Mouse (Mus musculus) frontal cortex, adult (tissue): ENCODE measurements around the gene Crkl.
"Not testable (repeated sequence)": the region's sequence is repeated elsewhere in the genome, so short reads cannot be mapped to it uniquely, and the experiment has no call there.

Source experiments
- ATAC-seq: cut with Nextera tagmentation; 2 replicates; pipeline ENCODE4 v1.9.2; 2017; ENCODE audit warnings: mild to moderate bottlenecking, moderate library complexity, mixed read lengths; ENCODE audit not compliant: low TSS enrichment

Crkl gene

DNA sequence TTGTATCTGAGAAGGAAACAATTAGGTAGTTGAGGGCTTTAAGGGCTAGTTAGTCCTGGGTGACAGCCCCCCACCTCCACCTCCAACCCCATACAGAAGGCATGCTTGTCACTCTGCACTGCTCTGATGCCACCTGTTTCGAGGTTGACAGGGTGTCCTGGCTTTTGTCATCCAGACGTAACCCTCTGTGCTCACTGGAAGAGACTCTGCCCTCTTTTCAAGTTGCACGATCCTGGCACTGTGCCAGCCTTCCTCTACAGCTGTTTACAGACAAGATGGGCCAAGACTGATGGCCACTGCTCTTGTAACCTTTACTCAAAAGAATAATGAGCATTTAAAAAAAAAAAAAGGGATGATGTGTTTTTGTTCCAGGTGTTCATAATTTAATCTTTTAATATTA lies 34.7 kb downstream of the Crkl start:
- ATAC-seq = no peak

DNA sequence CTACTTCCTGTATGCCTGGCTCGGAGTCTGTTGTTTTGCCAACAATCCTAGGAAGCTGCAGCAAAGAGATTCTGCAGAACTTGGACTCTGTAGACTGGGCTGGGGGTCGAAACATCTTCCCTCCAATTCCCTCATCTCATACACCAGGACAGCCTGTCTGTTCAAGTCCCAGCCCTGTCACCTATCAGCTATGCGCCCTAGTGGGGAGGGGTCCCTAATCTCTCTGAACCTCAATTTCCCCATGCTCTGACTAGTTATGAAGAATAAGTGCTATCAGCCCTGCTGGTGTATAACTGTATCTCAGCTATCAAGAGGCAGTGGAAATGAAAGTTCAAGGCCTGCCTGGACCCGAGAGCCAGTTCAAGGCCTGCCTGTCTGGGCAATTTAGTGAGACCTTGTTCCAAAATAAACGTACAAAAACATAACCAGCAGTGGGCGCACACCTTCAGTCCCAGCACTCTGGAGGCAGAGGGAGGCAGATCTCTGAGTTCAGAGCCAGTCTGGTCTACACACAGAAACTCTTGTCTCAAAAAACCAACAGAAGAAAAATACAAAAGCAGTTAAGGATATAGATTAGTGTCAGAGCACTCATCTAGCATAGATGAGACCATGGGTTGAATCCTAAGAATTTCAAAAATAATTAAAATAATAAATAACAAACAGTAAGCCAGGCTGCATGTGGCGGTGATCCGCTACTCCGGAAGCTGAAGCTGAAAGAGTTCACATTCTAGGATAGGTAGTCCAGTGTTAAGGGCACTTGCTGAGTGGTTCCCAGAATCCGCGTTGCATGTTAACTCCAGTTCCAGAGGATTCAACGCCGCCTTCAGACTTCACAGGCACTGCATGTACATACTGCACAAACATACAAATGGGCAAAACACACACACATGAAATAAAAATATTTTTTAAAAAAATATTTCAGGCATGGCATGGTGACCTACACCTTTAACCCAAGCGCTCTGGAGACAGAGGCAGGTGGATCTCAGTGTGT lies 37.0 kb downstream of the Crkl start:
- ATAC-seq = no peak

DNA sequence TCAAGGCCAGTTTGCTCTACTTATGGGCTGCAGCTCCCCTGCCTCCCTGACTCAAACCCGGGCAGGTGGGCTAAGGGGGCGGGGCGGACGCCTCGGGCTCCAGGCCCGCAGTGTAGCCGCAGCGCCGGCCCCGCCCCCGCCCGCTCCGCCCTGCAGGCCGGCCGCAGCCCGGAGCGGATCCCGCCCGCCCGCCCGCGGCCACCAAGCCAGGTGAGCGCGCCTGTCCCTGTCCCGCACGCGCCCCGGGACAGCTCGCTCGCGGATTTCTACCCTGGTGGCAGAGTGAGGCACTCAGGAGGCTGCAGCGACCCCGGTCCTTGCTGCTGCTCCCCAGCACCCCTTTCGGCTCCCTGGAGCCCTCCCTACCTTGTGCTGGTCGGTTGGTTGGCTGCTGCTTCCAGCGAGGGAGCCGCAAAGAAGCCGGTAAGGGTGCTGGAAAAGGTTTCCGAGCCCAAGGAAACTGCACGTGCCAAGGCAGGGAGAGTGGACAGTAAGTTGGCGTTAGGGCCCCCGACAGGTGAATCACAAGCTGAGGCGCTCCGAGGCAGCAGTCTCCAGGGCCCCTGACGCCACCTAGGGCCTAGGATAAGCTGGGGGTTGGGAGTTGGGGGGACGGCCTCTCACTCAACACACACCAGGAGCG lies 37.8 kb downstream of the Crkl start, which contains the start of gene Aifm3:
Gene Aifm3, plus strand, starts transcription at position 143 of the 643 bp plus-strand sequence.
- ATAC-seq = no peak

DNA sequence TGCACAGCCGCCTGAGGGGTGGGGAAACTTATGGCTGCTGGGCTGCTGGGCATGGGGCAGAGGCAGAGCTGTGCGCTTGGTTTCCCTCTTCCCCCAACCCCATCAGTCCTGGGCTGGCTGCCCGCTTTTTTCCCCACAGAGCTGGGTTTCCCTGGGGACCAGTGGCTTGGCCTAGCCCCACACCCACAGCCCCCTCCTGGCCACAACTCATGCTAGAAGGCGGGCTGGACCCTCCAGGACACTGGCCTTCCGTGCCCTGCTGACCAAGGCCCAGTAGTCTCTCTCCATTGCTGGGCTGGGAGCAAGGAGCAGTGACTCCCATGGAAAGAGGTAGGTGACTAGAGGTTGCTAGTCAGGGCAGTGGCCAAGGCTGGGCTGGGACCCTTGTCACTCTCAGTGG lies 39.4 kb downstream of the Crkl start:
- no peak for ATAC-seq

DNA sequence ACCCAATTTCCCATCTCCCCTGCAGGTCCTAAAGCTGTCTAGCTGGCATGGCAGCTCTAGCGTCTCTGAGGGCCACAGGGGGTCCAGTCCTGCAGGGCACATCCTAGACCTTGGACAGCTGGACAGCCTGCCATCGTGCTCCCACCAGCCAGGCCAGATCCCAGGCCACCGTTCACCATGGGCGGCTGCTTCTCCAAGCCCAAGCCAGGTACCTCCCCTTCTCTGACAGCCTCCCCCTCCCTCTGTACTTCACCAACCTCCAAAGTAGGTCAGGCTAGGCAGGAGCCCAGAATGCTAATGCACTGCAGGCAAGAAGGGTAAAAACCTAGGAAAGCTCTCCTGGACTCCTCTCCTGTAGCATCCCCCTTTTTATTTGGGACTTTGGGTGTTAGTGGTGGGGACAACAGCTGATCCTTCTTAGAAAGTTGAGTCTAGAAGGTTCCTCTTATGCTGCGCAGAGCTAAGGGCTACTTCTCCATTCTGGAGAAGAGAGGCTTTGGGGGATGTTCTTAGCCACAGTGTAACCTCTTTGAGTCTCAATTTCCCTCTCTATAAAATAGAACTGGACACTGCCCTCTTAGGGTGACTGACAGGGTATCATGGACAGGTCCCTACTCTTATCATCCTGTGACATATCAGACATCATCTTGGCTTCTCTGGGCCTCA lies 40.2 kb downstream of the Crkl start:
- ATAC-seq = peak; percentile 66

DNA sequence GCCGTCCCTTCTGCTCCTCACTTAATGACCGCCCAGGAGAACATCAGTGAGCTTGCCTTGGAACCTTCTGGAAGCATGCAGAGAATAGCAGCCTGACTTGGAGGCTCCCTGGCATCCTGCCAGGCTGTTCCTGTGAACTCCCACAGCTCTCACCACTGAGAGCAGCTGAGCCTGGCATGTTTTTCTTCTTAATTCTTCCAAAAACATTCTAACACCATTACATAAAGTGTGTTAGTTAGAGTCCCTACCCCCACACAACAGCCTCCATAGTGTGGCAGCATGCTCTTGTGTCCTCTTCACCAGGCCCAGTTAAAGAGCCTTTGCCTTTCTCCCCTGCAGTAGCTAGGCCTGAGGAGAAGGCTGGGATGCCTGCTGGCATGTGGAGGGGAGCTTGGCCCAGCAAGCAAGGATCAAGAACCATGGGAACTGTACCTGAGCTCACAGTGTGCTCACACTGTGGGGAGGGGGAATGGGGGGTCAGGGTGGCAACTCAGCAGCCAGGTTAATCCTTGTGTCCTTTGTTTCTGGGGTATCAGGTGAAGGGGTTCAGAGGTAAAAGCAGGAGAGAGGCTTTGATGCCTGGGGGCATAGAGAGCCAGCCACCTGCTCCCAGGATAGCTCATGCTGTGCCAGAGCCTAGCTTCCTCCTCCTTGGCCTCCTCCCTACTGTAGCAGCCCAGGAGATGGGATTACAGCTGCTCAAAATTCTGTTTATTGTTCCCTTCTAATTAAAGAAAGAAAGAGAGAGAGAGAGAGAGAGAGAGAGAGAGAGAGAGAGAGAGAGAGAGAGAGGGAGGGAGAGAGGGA lies 44.9 kb downstream of the Crkl start:
- ATAC-seq = peak; percentile 75

DNA sequence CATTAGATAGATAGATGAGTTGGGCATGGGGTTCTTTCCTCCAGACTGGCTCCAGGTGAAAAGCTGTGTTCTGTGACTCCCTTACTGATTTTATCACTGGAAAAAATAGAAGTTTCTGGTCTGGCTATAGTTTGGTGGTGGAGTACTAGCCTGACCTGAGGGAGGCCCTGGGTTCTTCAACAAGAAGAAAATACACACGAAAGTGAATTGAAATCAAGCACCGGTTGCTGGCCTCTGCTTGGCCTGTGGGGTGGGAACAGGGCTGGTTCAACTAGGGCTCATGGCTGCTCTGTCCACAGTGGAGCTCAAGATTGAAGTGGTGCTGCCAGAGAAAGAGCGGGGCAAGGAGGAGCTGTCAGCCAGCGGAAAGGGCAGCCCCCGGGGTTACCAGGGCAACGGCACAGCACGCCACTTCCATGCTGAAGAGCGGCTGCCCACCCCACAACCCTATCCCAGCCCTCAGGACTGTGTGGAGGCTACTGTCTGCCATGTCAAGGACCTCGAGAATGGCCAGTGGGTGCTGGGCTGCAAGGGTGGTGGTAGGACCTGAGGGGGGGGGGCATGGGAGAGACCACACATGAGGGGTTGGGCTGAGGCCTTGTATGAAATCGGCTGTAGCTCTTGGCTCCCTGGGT lies 47.6 kb downstream of the Crkl start:
- ATAC-seq = no peak

DNA sequence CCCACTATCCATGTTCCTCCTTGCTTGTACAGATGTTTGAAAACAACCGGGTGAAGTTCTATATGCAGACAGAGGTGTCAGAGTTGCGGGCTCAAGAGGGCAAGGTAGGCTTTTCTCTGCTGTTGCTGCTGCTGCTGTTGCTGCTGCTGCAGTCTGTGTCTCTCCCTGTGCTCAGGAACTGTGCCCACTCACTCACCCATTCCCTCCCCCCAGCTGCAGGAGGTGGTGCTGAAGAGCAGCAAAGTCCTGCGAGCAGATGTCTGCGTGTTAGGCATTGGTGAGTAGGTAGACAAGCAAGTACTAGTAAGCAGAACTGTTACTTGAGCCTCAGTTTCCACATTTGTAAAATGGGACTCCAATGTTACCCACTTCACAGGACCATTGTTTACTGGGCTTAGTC lies 50.9 kb downstream of the Crkl start:
- ATAC-seq = peak; percentile 53

DNA sequence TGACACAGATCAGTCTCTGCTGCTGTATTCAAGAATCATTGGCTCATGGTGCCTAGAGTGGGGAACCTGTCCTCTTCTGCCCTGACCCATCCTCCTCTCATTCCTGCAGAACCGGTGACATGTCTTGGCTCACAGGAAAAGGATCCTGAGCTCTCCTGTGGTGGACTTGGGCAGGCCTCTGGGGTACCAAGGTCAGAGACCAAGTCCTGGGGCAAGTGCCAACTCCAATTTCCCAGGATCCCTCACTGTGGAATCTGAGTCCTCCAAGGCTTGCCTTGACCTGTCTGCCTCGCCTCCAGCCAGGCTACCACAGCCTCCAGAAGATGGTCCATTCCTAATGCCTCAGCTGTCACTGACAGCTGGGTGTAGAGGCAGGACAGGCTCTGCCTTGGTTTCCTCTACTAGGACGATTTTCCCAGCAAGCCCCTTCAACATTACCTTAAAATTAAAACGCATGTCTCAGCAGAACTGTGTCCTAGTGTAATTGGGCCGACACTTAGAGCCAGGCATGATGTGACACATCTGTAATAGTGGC lies 55.3 kb downstream of the Crkl start:
- no peak for ATAC-seq

DNA sequence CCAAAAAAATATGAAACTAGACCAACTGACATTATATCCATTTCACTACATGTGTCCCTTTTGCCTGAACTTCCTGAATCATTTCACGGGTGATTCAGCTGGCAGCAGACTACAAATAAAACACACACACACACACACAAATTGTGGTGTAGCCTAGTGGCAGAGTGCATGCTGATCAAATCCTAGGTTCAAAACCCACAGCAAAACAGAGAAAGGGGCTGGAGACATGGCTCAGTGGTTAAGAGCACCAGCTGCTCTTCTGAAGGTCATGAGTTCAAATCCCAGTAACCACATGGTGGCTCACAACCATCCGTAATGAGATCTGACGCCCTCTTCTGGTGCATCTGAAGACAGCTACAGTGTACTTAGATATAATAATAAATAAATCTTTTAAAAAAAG lies 56.2 kb downstream of the Crkl start:
- not testable (repeated sequence) for ATAC-seq

DNA sequence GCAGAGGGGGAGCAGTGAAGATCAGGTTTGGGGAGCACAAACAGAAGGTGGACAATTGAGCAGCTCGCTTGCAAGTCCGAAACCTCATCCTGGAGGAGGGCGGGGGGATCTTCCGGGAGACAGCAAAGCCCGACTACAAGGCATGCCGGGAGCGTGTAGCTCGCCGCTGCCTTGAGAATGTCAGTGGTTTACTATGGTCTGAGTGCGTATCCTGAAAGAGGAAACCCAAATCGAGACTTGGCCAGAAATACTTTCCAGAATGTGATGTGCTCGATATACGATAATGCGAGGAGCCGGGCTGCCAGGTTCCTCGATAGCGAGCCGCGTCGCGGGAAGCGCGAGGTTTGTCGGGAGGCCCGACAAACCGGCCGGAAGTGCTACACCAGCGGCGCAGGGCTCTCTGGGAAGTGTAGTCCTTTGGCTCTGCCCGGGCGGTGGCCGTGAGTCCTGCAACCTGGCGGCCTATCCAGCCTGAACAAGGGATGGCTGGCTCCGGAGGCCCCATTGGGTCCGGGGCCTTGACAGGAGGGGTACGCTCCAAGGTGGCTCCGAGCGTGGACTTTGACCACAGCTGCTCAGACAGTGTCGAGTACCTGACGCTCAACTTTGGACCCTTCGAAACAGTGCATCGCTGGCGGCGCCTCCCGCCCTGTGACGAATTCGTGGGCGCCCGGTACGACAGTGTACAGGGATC lies 56.9 kb downstream of the Crkl start, which contains the start of gene Lztr1:
Gene Lztr1, plus strand, starts transcription at position 143 of the 694 bp plus-strand sequence.
- peak; percentile 89 for ATAC-seq

DNA sequence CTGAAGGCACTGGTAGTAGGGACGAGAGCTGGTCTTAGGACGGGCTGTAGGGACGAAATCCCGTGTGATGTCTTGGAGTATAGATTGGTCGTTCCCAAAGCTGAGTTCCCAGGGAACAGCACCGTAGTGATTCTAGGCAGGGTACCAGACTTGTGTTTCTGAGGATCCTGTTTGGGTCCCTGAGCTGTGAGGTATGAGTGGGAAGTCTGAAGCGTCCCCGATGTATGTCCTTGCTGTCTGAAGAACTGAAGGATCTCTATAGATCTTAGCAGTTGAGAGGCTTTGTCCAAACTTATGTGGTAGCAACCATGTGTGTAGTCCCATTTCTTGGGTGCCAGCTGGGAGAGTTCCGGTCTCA lies 57.4 kb downstream of the Crkl start:
- ATAC-seq = peak; percentile 17; the same call in 1 of the 2 replicates

DNA sequence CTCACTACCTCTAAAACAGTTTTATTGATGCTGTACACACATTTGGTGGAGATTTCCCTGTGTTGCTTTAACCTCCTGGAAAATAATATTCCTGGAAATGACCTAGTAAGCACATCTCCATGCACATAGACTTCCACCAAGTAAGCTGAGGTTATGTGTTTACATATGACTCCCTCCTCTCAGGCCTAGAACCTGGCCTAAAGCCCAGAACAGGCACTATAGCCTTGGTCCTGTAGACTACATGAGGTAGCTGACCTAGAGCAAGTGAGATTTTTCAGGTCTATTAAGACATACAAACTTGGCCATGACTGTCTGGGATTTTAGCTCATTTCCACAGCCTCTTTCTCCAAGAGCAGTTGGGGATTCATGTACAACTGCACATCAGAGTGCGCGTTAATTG lies 58.4 kb downstream of the Crkl start:
- ATAC-seq = no peak

DNA sequence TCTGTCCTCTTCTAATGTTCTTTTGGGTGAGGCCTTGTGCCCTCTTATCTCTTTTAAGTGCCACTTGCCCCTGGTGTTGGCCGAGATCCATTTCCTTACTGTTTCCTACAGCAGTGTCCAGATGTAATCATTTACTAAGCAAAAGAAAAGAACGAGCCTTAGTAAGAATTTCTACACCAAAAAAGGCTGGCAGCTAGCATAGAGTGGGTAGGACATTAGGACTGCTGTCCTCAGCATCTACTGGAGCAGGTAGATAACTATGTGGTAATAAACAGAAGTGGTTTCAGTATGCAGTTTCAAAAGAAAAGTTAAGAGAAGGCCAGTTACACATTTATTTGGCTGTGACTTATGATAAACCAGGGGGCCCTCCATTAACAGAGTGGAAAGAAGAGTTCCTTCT lies 58.9 kb downstream of the Crkl start:
- ATAC-seq = no peak

DNA sequence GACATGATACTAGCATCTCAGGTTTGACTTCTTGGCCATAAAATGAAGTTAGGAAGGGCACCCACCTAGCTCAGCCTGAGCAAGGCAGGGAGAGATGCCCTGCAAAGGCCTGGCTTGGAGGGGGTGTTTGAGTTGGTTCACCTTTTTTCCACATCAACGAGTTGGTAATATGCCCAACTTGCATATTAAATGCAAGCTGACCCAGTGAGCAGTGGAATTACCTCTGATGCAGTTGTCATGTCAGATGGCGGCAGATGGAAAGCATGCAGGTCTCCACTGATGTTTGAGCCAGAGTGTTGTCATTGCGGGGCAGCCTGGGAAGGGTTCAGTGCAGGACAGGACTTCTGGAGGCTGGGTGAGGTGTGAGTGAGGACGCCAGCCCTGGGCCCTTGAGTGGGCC lies 59.6 kb downstream of the Crkl start:
- no peak for ATAC-seq

DNA sequence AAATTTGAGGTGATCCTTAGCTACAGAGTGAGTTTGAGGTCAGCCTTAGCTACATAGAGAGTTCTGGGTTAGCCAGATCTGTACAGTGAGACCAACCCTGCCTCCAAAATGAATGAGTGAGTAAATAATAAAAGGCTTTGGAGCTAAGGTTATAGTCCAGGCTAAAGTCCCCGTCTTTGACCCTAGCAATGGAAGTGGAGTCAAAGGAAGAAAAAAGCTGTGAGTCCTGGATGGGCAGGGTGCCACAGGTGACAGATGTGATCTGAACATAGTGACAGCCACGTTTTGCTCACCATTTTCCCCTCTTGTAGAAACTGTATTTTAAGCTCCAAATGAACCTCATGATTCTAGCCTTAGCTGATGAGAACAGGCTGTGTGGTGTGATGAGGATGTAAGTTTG lies 67.1 kb downstream of the Crkl start:
- ATAC-seq = no peak

DNA sequence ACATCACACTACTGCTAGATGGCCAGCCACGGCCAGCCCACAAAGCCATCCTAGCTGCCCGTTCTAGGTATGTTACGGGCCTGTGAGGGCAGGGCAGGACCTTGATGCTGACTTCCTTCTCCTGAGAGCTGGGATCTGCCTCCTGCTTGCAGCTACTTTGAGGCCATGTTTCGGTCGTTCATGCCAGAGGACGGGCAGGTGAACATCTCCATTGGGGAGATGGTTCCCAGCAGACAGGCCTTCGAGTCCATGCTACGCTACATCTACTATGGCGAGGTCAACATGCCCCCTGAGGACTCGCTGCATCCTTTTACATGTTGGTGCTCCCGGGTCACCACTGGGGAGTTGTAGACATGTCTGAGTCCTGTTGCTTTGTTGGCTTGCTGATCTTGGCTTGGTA lies 72.4 kb downstream of the Crkl start:
- ATAC-seq = no peak

DNA sequence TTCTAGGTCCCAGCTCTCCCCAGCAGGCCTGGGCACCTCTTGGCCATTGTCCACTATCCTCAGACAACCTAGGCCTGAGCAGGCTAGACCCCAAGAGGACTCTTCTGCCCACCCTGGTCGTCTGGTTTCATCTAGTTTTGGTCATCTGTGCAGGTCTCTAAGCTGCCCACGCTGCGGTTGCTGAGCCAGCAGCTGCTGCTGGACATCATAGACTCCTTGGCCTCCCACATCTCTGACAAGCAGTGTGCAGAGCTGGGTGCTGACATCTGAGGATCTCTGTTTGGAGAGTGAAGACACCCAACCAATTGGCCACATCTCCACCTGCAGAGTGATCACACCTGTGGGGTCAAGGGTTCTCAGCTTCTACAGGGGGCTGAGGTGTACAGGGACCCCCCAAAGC lies 73.7 kb downstream of the Crkl start:
- no peak for ATAC-seq

DNA sequence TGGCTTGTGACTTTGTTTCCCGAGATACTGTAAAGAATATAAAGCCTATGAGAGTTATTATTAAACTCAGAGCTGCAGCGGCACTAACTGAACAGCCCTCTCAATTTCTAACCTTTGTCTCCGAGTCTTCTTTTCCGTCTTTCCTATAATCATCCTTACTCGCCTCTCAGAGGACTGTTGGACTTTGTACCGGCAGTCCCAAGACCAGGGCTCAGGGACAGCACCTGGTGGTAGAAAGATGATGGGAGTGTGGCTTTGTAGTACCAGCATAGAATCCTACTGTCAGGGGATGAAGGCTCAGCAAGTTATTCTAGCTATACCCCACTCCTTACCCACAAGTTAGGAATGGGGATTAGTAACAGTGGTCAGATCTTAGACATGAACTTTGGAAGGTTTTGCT lies 74.4 kb downstream of the Crkl start:
- ATAC-seq = no peak

DNA sequence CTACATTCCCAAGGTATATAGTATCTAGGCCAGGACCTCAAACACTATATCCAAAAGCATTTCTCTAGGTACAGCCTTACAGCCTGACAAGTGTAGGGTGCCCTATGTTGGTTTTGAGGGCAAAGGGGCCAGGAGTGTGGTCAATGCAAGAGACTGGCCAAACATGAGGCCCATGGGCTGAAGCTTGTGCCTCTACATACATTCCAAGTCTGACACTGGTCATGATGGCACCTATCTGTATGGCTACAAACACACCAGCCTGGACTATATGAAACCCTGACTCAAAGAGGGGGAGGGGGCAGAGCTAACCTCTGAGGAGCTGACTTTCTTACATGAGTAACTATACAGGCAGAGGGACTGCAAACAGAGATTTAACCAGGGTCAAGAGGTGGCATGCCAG lies 75.8 kb downstream of the Crkl start:
- no peak for ATAC-seq
